Mouse (Mus musculus): Measurements from ENCODE around the gene Klhl22. TPM values are rescaled to one million over a fixed set of nuclear protein-coding genes. Genes with fewer than 3 reads are reported as not detected.

The Klhl22 gene
- total RNA-seq, 2 experiments from 2014 or later = 29.8 to 38.3 TPM

- DNase-seq (ENCODE audit: low spot score in 2 of 2) = no peak
These were observed 40.2 kb downstream of the Klhl22 start for GRCm38 (mm10) chr16:17799584-17799983.

GRCm38 (mm10) chr16:17801777-17802455 is 42.5 kb downstream of the Klhl22 start:
- DNase-seq (ENCODE audit: low spot score in 2 of 2) = no peak

GRCm38 (mm10) chr16:17802456-17802838 is 43.0 kb downstream of the Klhl22 start:
- no peak for DNase-seq (ENCODE audit: low spot score in 2 of 2)

- peak; percentile 46 to 54 for DNase-seq (ENCODE audit: low spot score in 2 of 2)
These were observed 43.6 kb downstream of the Klhl22 start for GRCm38 (mm10) chr16:17802839-17803674.

GRCm38 (mm10) chr16:17803675-17804448 is 44.4 kb downstream of the Klhl22 start:
- no peak for DNase-seq (ENCODE audit: low spot score in 2 of 2)

- DNase-seq (ENCODE audit: low spot score in 2 of 2) = peak; percentile 32 to 35
These were observed 45.1 kb downstream of the Klhl22 start for GRCm38 (mm10) chr16:17804449-17804912.

GRCm38 (mm10) chr16:17804982-17805381 is 45.6 kb downstream of the Klhl22 start:
- DNase-seq (ENCODE audit: low spot score in 2 of 2) = no peak

- peak in 1 of 2 experiments; percentile 31 for DNase-seq (ENCODE audit: low spot score in 2 of 2)
These were observed 47.3 kb downstream of the Klhl22 start for GRCm38 (mm10) chr16:17806581-17807191.

GRCm38 (mm10) chr16:17807192-17808009 is 48.0 kb downstream of the Klhl22 start:
- DNase-seq (ENCODE audit: low spot score in 2 of 2) = peak; percentile 84 to 85

GRCm38 (mm10) chr16:17809125-17809524 is 49.7 kb downstream of the Klhl22 start:
- DNase-seq (ENCODE audit: low spot score in 2 of 2) = no peak

GRCm38 (mm10) chr16:17809711-17810110 is 50.3 kb downstream of the Klhl22 start:
- no peak for DNase-seq (ENCODE audit: low spot score in 2 of 2)

- DNase-seq (ENCODE audit: low spot score in 2 of 2) = no peak
These were observed 52.7 kb downstream of the Klhl22 start for GRCm38 (mm10) chr16:17812120-17812519.

GRCm38 (mm10) chr16:17813173-17813572 is 53.8 kb downstream of the Klhl22 start:
- no peak for DNase-seq (ENCODE audit: low spot score in 2 of 2)

- peak; percentile 66 to 67 for DNase-seq (ENCODE audit: low spot score in 2 of 2)
These were observed 56.3 kb downstream of the Klhl22 start for GRCm38 (mm10) chr16:17815411-17816402.

GRCm38 (mm10) chr16:17816528-17816927 is 57.1 kb downstream of the Klhl22 start:
- no peak for DNase-seq (ENCODE audit: low spot score in 2 of 2)

GRCm38 (mm10) chr16:17826500-17826899 is 67.1 kb downstream of the Klhl22 start:
- no peak for DNase-seq (ENCODE audit: low spot score in 2 of 2)

- no peak for DNase-seq (ENCODE audit: low spot score in 2 of 2)
These were observed 68.8 kb downstream of the Klhl22 start for GRCm38 (mm10) chr16:17828229-17828628.

GRCm38 (mm10) chr16:17828867-17829266 is 69.4 kb downstream of the Klhl22 start:
- DNase-seq (ENCODE audit: low spot score in 2 of 2) = no peak

All from adrenal gland, adult 18-20 months (tissue).